Mouse (Mus musculus): ENCODE data around the gene Tmem198b.

- no peak for TF ChIP-seq CTCF (IDR thresholded peaks at IDR 0.05; ENCODE audit: extremely low read depth, insufficient read depth, insufficient read length, insufficient replicate concordance)
- no peak for TF ChIP-seq POLR2A (IDR thresholded peaks at IDR 0.05; ENCODE audit: low read depth, low read length)
These were observed 1.2 kb downstream of the Tmem198b start for GRCm38 (mm10) chr10:128802956-128803355.
